Comparison of ENCODE assay signal across 15 mouse cellular contexts in genomic region chr16:23259580-23259979, GRCm38 (mm10). TPM values are rescaled to one million over a fixed set of nuclear protein-coding genes. Genes with fewer than 3 reads are reported as not detected.
A peak's percentile ranks its signal among the peaks of the same experiment; 100 is the strongest.
DNase-seq lines count a peak whose midpoint lies in the region; ATAC-seq and TF ChIP-seq lines count a peak whose summit lies in the region.
"Had no signal": no experiment of that assay in that cellular context is flagged by ENCODE, and none has a peak within 500 bp of the region (broad histone marks: within the 10 kb centered on the region; RNA-seq: fewer than 3 reads in every experiment).

No protein-coding gene starts in this region.

- no peak for ATAC-seq in hindbrain, embryonic 13.5 days (ENCODE audit: low FRiP score)
- ATAC-seq in hindbrain, embryonic 11.5 days (ENCODE audit: low FRiP score) = no peak
- no peak for ATAC-seq in midbrain, embryonic 11.5 days (ENCODE audit: low FRiP score)
- no peak for ATAC-seq in midbrain, postnatal 0 days (ENCODE audit: low FRiP score)
- no peak for ATAC-seq in heart, embryonic 14.5 days (ENCODE audit: insufficient number of reproducible peaks, insufficient read depth, low FRiP score, low read depth)
- no peak for ATAC-seq in intestine, embryonic 15.5 days
- ATAC-seq: hindbrain, embryonic 16.5 days had no signal

- no peak for DNase-seq in gastrocnemius, adult 2 months
- DNase-seq in gastrocnemius, postnatal 4 days (ENCODE audit: low spot score in 2 of 2) = no peak
- no peak for DNase-seq in hindbrain, embryonic 11.5 days (ENCODE audit: low spot score)
- DNase-seq in midbrain, embryonic 11.5 days (ENCODE audit: low spot score, missing footprints) = no peak
- DNase-seq in midbrain, postnatal 0 days (ENCODE audit: low spot score) = no peak
- DNase-seq: B cell, adult 2 months; cerebellum, adult 9-11 months; gastrocnemius, postnatal 36 days; kidney, adult 2 months had no signal

- TF ChIP-seq CTCF in gastrocnemius, adult 2 months (IDR thresholded peaks at IDR 0.05) = no peak
- no peak for TF ChIP-seq CTCF in midbrain, postnatal 0 days (IDR thresholded peaks at IDR 0.05)

- H3K9ac ChIP-seq in hindbrain, embryonic 13.5 days = no peak overlapping the region
- H3K9ac ChIP-seq in hindbrain, embryonic 11.5 days (ENCODE audit: low read depth, low read length) = no peak overlapping the region; the same call in 1 of the 2 replicates
- no peak overlapping the region for H3K9ac ChIP-seq in midbrain, embryonic 11.5 days (ENCODE audit: low read length)
- H3K9ac ChIP-seq in midbrain, postnatal 0 days (replicated peaks; ENCODE audit: low read length, poor library complexity, severe bottlenecking) = no peak overlapping the region
- H3K9ac ChIP-seq in heart, embryonic 14.5 days (ENCODE audit: low read length) = no peak overlapping the region
- no peak overlapping the region for H3K9ac ChIP-seq in intestine, embryonic 15.5 days
- H3K9ac ChIP-seq: limb, embryonic 13.5 days; liver, embryonic 15.5 days had no signal

- H3K4me2 ChIP-seq in hindbrain, embryonic 13.5 days = no peak overlapping the region
- no peak overlapping the region for H3K4me2 ChIP-seq in hindbrain, embryonic 11.5 days (replicated peaks; ENCODE audit: low read depth, low read length)
- H3K4me2 ChIP-seq in midbrain, embryonic 11.5 days = no peak overlapping the region
- H3K4me2 ChIP-seq in midbrain, postnatal 0 days (ENCODE audit: low read depth, low read length, poor library complexity, severe bottlenecking) = no peak overlapping the region
- peak overlapping the region; percentile 3; the same call in 1 of the 2 replicates for H3K4me2 ChIP-seq in heart, embryonic 14.5 days (ENCODE audit: low read length)
- H3K4me2 ChIP-seq in intestine, embryonic 15.5 days (replicated peaks) = no peak overlapping the region
- H3K4me2 ChIP-seq: limb, embryonic 13.5 days; liver, embryonic 15.5 days had no signal

- whole genome bisulfite sequencing in hindbrain, embryonic 13.5 days = 38% methylated on average over 3 of the region's 3 CpGs
- 35% methylated on average over 3 of the region's 3 CpGs for WGBS in hindbrain, embryonic 11.5 days
- WGBS in midbrain, embryonic 11.5 days = 26% methylated on average over 3 of the region's 3 CpGs
- 40% methylated on average over 3 of the region's 3 CpGs for WGBS in midbrain, postnatal 0 days
- WGBS in heart, embryonic 14.5 days = 28% methylated on average over 3 of the region's 3 CpGs
- 58% methylated on average over 3 of the region's 3 CpGs for WGBS in intestine, embryonic 15.5 days

- peak overlapping the region; percentile 62 for H3K27ac ChIP-seq in gastrocnemius, adult 2 months
- H3K27ac ChIP-seq in hindbrain, embryonic 13.5 days = peak overlapping the region; percentile 58; the same call in 1 of the 2 replicates
- no peak overlapping the region for H3K27ac ChIP-seq in hindbrain, embryonic 11.5 days (ENCODE audit: low read depth, low read length)
- H3K27ac ChIP-seq in midbrain, embryonic 11.5 days (ENCODE audit: low read depth, low read length) = peak overlapping the region; percentile 37; the same call in 1 of the 2 replicates
- no peak overlapping the region for H3K27ac ChIP-seq in midbrain, postnatal 0 days (ENCODE audit: low read depth, low read length)
- H3K27ac ChIP-seq in heart, embryonic 14.5 days (replicated peaks in 1 of 2; ENCODE audit: control insufficient read depth in 1 of 2, insufficient read depth in 1 of 2, low read depth in 2 of 2, low read length in 2 of 2) = no peak overlapping the region
- no peak overlapping the region for H3K27ac ChIP-seq in intestine, embryonic 15.5 days
- H3K27ac ChIP-seq: liver, embryonic 15.5 days had no signal

- H3K27me3 ChIP-seq in hindbrain, embryonic 13.5 days = no peaks in the 10 kb centered on the region
- H3K27me3 ChIP-seq in hindbrain, embryonic 11.5 days (ENCODE audit: control insufficient read depth, insufficient read depth, low read length) = no peaks in the 10 kb centered on the region
- no peaks in the 10 kb centered on the region for H3K27me3 ChIP-seq in midbrain, embryonic 11.5 days (ENCODE audit: control insufficient read depth, insufficient read depth, low read length)
- no peaks in the 10 kb centered on the region for H3K27me3 ChIP-seq in midbrain, postnatal 0 days (ENCODE audit: insufficient read depth, low read length)
- peaks cover 18% of the 10 kb centered on the region for H3K27me3 ChIP-seq in heart, embryonic 14.5 days (ENCODE audit: control insufficient read depth, insufficient read depth, low read length)
- H3K27me3 ChIP-seq in intestine, embryonic 15.5 days (replicated peaks) = no peaks in the 10 kb centered on the region
- H3K27me3 ChIP-seq: limb, embryonic 13.5 days had no signal

- H3K36me3 ChIP-seq in hindbrain, embryonic 13.5 days = peaks cover 18% of the 10 kb centered on the region
- H3K36me3 ChIP-seq in hindbrain, embryonic 11.5 days (ENCODE audit: control insufficient read depth, insufficient read depth, low read length) = no peaks in the 10 kb centered on the region
- H3K36me3 ChIP-seq in midbrain, embryonic 11.5 days (ENCODE audit: control insufficient read depth, insufficient read depth, low read length) = peaks cover 3% of the 10 kb centered on the region; the same call in 1 of the 2 replicates
- H3K36me3 ChIP-seq in midbrain, postnatal 0 days (ENCODE audit: insufficient read depth, low read length) = no peaks in the 10 kb centered on the region
- H3K36me3 ChIP-seq in heart, embryonic 14.5 days (ENCODE audit: control insufficient read depth, insufficient read depth, low read length) = peaks cover 4% of the 10 kb centered on the region; the same call in 1 of the 2 replicates
- H3K36me3 ChIP-seq in intestine, embryonic 15.5 days = no peaks in the 10 kb centered on the region
- H3K36me3 ChIP-seq: liver, embryonic 15.5 days had no signal

- H3K4me1 ChIP-seq in hindbrain, embryonic 13.5 days (replicated peaks) = peaks cover 50% of the 10 kb centered on the region
- peaks cover 13% of the 10 kb centered on the region for H3K4me1 ChIP-seq in hindbrain, embryonic 11.5 days (replicated peaks; ENCODE audit: control insufficient read depth, insufficient read depth, low read length)
- H3K4me1 ChIP-seq in midbrain, embryonic 11.5 days (ENCODE audit: control insufficient read depth, insufficient read depth, low read length) = peaks cover 29% of the 10 kb centered on the region
- peaks cover 9% of the 10 kb centered on the region; the same call in 1 of the 2 replicates for H3K4me1 ChIP-seq in midbrain, postnatal 0 days (ENCODE audit: insufficient read depth, low read length)
- peaks cover 32 to 33% of the 10 kb centered on the region in 2 experiments for H3K4me1 ChIP-seq in heart, embryonic 14.5 days (ENCODE audit: control insufficient read depth in 2 of 2, insufficient read depth in 2 of 2, low read length in 2 of 2)
- peaks cover 6% of the 10 kb centered on the region; the same call in 1 of the 2 replicates for H3K4me1 ChIP-seq in intestine, embryonic 15.5 days (replicated peaks)
- H3K4me1 ChIP-seq: liver, embryonic 15.5 days had no signal

- H3K9me3 ChIP-seq in hindbrain, embryonic 13.5 days = no peaks in the 10 kb centered on the region
- H3K9me3 ChIP-seq in hindbrain, embryonic 11.5 days (ENCODE audit: control insufficient read depth, low read length) = no peaks in the 10 kb centered on the region
- H3K9me3 ChIP-seq in midbrain, embryonic 11.5 days (ENCODE audit: control insufficient read depth, low read length) = no peaks in the 10 kb centered on the region
- H3K9me3 ChIP-seq in midbrain, postnatal 0 days (ENCODE audit: low read length) = no peaks in the 10 kb centered on the region
- no peaks in the 10 kb centered on the region for H3K9me3 ChIP-seq in heart, embryonic 14.5 days (ENCODE audit: control insufficient read depth, low read length)
- no peaks in the 10 kb centered on the region for H3K9me3 ChIP-seq in intestine, embryonic 15.5 days
- H3K9me3 ChIP-seq: limb, embryonic 13.5 days; liver, embryonic 15.5 days had no signal

- H3K4me3 ChIP-seq in gastrocnemius, adult 2 months = no peak overlapping the region
- H3K4me3 ChIP-seq in hindbrain, embryonic 13.5 days = no peak overlapping the region
- H3K4me3 ChIP-seq in hindbrain, embryonic 11.5 days (ENCODE audit: low read depth, low read length) = no peak overlapping the region
- no peak overlapping the region for H3K4me3 ChIP-seq in midbrain, embryonic 11.5 days (ENCODE audit: low read depth, low read length)
- no peak overlapping the region for H3K4me3 ChIP-seq in midbrain, postnatal 0 days (ENCODE audit: low read depth, low read length)
- H3K4me3 ChIP-seq in heart, embryonic 14.5 days (ENCODE audit: control insufficient read depth in 1 of 2, insufficient read depth in 1 of 2, low read depth in 1 of 2, low read length in 2 of 2) = no peak overlapping the region
- no peak overlapping the region for H3K4me3 ChIP-seq in intestine, embryonic 15.5 days (replicated peaks)
- H3K4me3 ChIP-seq: limb, embryonic 13.5 days; liver, embryonic 15.5 days had no signal

- intact Hi-C loops in gastrocnemius, adult 2 months (cut with DNase I) = no loop called here

RNA-seq across cellular contexts. Expression of gene St6gal1, which starts 35.0 kb away (rescaled TPM):
- 1 to 10 TPM; 2.6 to 3.5 TPM for total RNA-seq in gastrocnemius, adult 2 months (2021)
- total RNA-seq in gastrocnemius, postnatal 4 days (2021) = 10 to 100 TPM; 13.9 to 16.4 TPM
- 38.9 and 41.6 TPM in 2 replicates for polyA plus RNA-seq in hindbrain, embryonic 13.5 days (2015; fragmentation: Nextera tagmentation; extraction: Ambion mirVana)
- polyA plus RNA-seq in hindbrain, embryonic 11.5 days (2014; fragmentation: Nextera tagmentation; extraction: Ambion mirVana) = 32.7 and 34.1 TPM in 2 replicates
- polyA plus RNA-seq in midbrain, embryonic 11.5 days (2014; fragmentation: Nextera tagmentation; extraction: Ambion mirVana) = 31.8 and 34.1 TPM in 2 replicates
- total RNA-seq in midbrain, postnatal 0 days (2014; rRNA removed) = 17.7 and 20.6 TPM in 2 replicates
- 8.5 and 12.0 TPM in 2 replicates for polyA plus RNA-seq in midbrain, postnatal 0 days (2015; fragmentation: Nextera tagmentation; extraction: Ambion mirVana)
- polyA plus RNA-seq in heart, embryonic 14.5 days (2014; fragmentation: Nextera tagmentation; extraction: Ambion mirVana) = 16.2 and 16.7 TPM in 2 replicates
- 15.7 and 17.5 TPM in 2 replicates for polyA plus RNA-seq in intestine, embryonic 15.5 days (2015; fragmentation: Nextera tagmentation; extraction: Ambion mirVana)

Comparison
In these comparisons a context has a peak if more than half of its experiments do, and no peak if none do; other contexts are left out.
1. H3K27ac ChIP-seq: peak in gastrocnemius, adult 2 months (single experiment), hindbrain, embryonic 13.5 days (single experiment) and midbrain, embryonic 11.5 days (single experiment); none in hindbrain, embryonic 11.5 days (single experiment), midbrain, postnatal 0 days (single experiment), heart, embryonic 14.5 days (0 of 2) and intestine, embryonic 15.5 days (single experiment).